Mouse (Mus musculus): ENCODE results near the gene Chmp2b. TPM values are rescaled to one million over a fixed set of nuclear protein-coding genes. Genes with fewer than 3 reads are reported as not detected.

The Chmp2b gene
- polyA plus RNA-seq, 1 experiment from 2014 or later, result 74.0 TPM

- POLR2A ChIA-PET, result no interaction called here
- DNase-seq (ENCODE audit: low read depth, low spot score), result no peak
- no peak for ATAC-seq
These were observed 36.5 kb downstream of the Chmp2b start for GRCm38 (mm10) chr16:65526004-65526403.

GRCm38 (mm10) chr16:65520211-65520610, 42.3 kb downstream of the Chmp2b start, which contains the start of gene Pou1f1:
TSS of gene Pou1f1 (plus strand) at chr16:65520511.
- CTCF ChIA-PET, result no interaction called here
- no peak for ATAC-seq
- no peak for DNase-seq (ENCODE audit: low read depth, low spot score)
- in situ Hi-C loops (cut with MboI; ENCODE audit: low pct_unique_long_range_greater_than_20kb), result no loop called here
- POLR2A ChIA-PET, result no interaction called here
- TF ChIP-seq CTCF (IDR thresholded peaks at IDR 0.05), result no peak
- H3K27me3 ChIP-seq, result peaks cover 46% of the 10 kb centered on the region

More at GRCm38 (mm10) chr16:65526004-65526403, 36.5 kb downstream of the Chmp2b start:
- no peak for TF ChIP-seq CTCF (IDR thresholded peaks at IDR 0.05)
- CTCF ChIA-PET, result no interaction called here
- in situ Hi-C loops (cut with MboI; ENCODE audit: low pct_unique_long_range_greater_than_20kb), result no loop called here
- H3K27me3 ChIP-seq, result peaks cover 17% of the 10 kb centered on the region

GRCm38 (mm10) chr16:65514223-65514622, 48.3 kb downstream of the Chmp2b start:
- ChIA-PET POLR2A (no interaction called here), CTCF (no interaction called here)
- in situ Hi-C loops (cut with MboI; ENCODE audit: low pct_unique_long_range_greater_than_20kb), result no loop called here
- no peak for TF ChIP-seq CTCF (IDR thresholded peaks at IDR 0.05)
- H3K27me3 ChIP-seq, result peaks cover 44% of the 10 kb centered on the region
- ATAC-seq (no peak), DNase-seq (ENCODE audit: low read depth, low spot score) (no peak)

- H3K27me3 ChIP-seq, result peaks cover 5% of the 10 kb centered on the region
- TF ChIP-seq CTCF (IDR thresholded peaks at IDR 0.05), result peak; percentile 57
- peak; percentile 69 for ATAC-seq
- in situ Hi-C loops (cut with MboI; ENCODE audit: low pct_unique_long_range_greater_than_20kb), result loop anchor here (10.0 kb wide), 1 partner anchor 592 kb away; no protein-coding TSS in a partner anchor
- ChIA-PET POLR2A (no interaction called here), CTCF (interaction anchor here (0.6 to 1.7 kb wide), 3 partner anchors 8 to 590 kb away, joined by 3 to 6 read pairs (median 4); no protein-coding TSS in a partner anchor)
- DNase-seq (ENCODE audit: low read depth, low spot score), result no peak
These were observed 65.5 kb downstream of the Chmp2b start for GRCm38 (mm10) chr16:65497049-65497448.

GRCm38 (mm10) chr16:65496030-65496429, 66.5 kb downstream of the Chmp2b start:
- no peak for TF ChIP-seq CTCF (IDR thresholded peaks at IDR 0.05)
- peaks cover 5% of the 10 kb centered on the region for H3K27me3 ChIP-seq
- CTCF ChIA-PET, result interaction anchor here (1.3 kb wide), 1 partner anchor 589 kb away, joined by 6 read pairs; no protein-coding TSS in a partner anchor
- DNase-seq (ENCODE audit: low read depth, low spot score) (no peak), ATAC-seq (no peak)
- POLR2A ChIA-PET, result no interaction called here
- in situ Hi-C loops (cut with MboI; ENCODE audit: low pct_unique_long_range_greater_than_20kb), result loop anchor here (10.0 kb wide), 1 partner anchor 591 kb away; no protein-coding TSS in a partner anchor

Other genes with a start within 250 kb of the Chmp2b start
- gene Pou1f1, start 42.2 kb downstream of the Chmp2b start, polyA plus RNA-seq (2021), result not detected

Measured in Patski (cell line).